Mouse (Mus musculus): ENCODE data around the gene S1pr4. TPM values are rescaled to one million over a fixed set of nuclear protein-coding genes. Genes with fewer than 3 reads are reported as not detected.
A peak's percentile ranks its signal among the peaks of the same experiment; 100 is the strongest.

S1pr4 gene
- total RNA-seq (2021) (1 to 10 TPM in 1 of 2 experiments, under 1 TPM in 1; 0.81 to 1.1 TPM), polyA plus RNA-seq (2012; rRNA removed) (2.0 and 3.1 TPM in 2 replicates)
- long read RNA-seq, partial matches to known transcripts: 0 of 3 reads
- long read RNA-seq, other reads (novel, unspliced or antisense): 0 of 3 reads

DNA sequence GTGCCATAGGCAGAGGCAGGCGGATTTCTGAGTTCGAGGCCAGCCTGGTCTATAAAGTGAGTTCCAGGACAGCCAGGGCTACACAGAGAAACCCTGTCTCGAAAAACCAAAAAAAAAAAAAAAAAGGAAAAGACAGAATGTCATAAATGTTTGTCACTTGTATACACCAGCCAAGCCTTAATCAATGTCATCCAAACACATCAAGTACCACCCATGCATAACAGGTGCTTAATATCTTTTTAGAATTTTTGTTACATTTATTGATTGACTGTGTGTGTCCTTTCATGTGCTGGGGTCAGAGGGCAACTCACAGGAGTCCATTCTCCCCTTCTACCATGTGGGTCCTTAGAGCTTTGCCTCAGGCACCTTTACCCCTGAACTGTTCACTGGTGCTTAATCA lies at the start of gene S1pr4:
S1pr4 (minus strand) TSS at position 101 of the 400 bp plus-strand sequence.
- intact Hi-C loops (cut with DNase I): loop anchor here (2.0 to 5.0 kb wide), 2 partner anchors 105 to 672 kb away; no protein-coding TSS in a partner anchor
- H3K36me3 ChIP-seq (ENCODE audit: control insufficient read depth, insufficient read depth, low read length): no peaks in the 10 kb centered on the region
- no peak for DNase-seq
- peaks cover 3% of the 10 kb centered on the region for H3K4me1 ChIP-seq (ENCODE audit: control insufficient read depth, insufficient read depth, low read length)
- peak within 1 kb of the TSS; percentile 24 for H3K4me3 ChIP-seq
- no peaks in the 10 kb centered on the region for H3K27me3 ChIP-seq (ENCODE audit: control insufficient read depth, insufficient read depth, low read length)
- WGBS: 74% methylated on average over 3 of the region's 3 CpGs
- H3K79me2 ChIP-seq (replicated peaks; ENCODE audit: control insufficient read depth, insufficient read depth, low read length): peaks cover 4% of the 10 kb centered on the region
- H3K27ac ChIP-seq: peak within 1 kb of the TSS; percentile 79
- TF ChIP-seq POLR2A (IDR thresholded peaks at IDR 0.05; ENCODE audit: insufficient read depth, low read depth, low read length) (no peak), CTCF (IDR thresholded peaks at IDR 0.05) (no peak), EP300 (IDR thresholded peaks at IDR 0.05; ENCODE audit: insufficient read depth, low read depth, low read length) (no peak)
- H3K9ac ChIP-seq (ENCODE audit: low read depth, low read length): peak within 1 kb of the TSS; percentile 70

DNA sequence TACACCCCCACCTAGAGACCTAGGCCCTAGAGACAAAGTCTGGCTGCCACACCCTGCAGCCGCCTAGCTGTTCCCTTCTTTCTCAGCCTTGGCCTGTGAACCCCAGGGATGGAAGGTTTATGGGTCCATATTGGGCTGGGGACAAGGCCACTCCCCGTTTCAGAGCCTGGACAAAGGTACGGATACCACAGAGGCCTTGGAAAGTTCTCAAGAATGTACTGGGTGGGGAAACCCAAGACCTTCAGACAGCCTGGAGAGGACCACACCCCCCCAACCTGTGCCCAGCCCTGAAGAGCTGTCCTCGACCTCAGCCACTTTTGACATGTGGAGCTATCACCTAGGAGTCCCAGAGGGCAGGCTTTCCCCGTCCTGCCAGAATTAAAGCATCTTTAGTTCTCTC lies 49.0 kb upstream of the S1pr4 start:
- intact Hi-C loops (cut with DNase I): no loop called here
- Histone ChIP-seq H3K27me3 (ENCODE audit: control insufficient read depth, insufficient read depth, low read length) (no peaks in the 10 kb centered on the region), H3K9ac (ENCODE audit: low read depth, low read length) (no peak overlapping the region), H3K4me1 (ENCODE audit: control insufficient read depth, insufficient read depth, low read length) (peaks cover 4% of the 10 kb centered on the region), H3K36me3 (ENCODE audit: control insufficient read depth, insufficient read depth, low read length) (no peaks in the 10 kb centered on the region), H3K4me3 (no peak overlapping the region), H3K79me2 (replicated peaks; ENCODE audit: control insufficient read depth, insufficient read depth, low read length) (peaks cover 5% of the 10 kb centered on the region), H3K27ac (no peak overlapping the region)
- 72% methylated on average over 5 of the region's 5 CpGs for WGBS
- DNase-seq: no peak
- TF ChIP-seq EP300 (IDR thresholded peaks at IDR 0.05; ENCODE audit: insufficient read depth, low read depth, low read length) (no peak), POLR2A (IDR thresholded peaks at IDR 0.05; ENCODE audit: insufficient read depth, low read depth, low read length) (no peak), CTCF (IDR thresholded peaks at IDR 0.05) (no peak)

DNA sequence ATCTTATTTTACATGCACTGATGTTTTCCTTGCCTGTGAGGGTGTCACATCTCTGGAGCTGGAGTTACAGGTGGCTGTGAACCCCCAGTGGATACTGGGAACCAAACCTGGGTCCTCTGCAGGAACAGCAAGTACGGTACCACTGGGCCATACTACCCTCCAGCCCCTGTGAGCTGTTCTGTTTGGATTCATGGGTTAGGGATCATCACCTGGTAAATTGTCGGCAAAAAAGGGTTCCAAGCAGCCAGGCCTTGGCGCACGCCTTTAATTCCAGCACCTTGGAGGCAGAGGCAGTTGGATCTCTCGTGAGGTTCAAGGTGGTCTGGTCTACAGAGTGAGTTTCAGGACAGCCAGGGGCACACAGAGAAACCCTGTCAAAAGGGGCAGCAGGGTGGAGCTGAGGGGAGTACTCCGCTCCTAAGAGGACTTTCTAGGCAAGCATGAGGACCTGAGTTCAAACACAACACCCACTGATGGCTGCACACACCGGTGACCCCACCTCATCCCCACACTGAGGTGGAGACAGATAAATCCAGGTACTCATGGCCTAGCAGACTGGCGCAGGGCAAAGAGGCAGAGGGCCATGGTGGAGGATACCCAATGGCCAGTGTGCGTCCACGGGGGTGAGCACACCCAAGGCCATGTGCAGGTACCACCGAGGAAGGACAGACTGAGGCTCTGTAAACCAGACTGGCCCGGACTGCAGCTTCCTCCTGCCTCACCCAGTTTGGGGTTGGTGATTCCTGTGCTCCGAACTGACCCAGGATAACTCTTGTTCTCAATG lies 47.0 kb upstream of the S1pr4 start:
- intact Hi-C loops (cut with DNase I): no loop called here

DNA sequence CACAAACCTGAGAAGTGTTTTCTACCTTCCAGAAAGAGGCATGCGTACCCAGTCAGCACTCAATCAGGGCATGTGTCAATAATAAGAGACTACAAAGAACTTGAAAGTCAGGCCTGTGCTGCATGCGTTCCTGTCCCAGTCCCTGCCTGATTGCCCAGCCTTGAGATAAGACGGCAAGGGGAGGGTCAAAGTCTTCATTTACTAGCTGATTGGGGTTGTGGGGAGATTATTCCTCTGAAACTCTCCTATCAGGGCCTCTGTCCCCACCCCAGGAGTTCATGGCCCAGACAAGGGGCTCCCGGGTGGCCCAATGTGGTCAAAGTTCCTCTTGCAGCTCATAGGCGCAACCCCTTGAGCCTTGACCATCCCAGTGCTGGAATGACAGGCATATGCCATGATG lies 46.4 kb upstream of the S1pr4 start:
- Histone ChIP-seq H3K36me3 (ENCODE audit: control insufficient read depth, insufficient read depth, low read length) (no peaks in the 10 kb centered on the region), H3K4me1 (ENCODE audit: control insufficient read depth, insufficient read depth, low read length) (peaks cover 21% of the 10 kb centered on the region), H3K9ac (ENCODE audit: low read depth, low read length) (no peak overlapping the region), H3K4me3 (no peak overlapping the region), H3K27me3 (ENCODE audit: control insufficient read depth, insufficient read depth, low read length) (no peaks in the 10 kb centered on the region), H3K79me2 (replicated peaks; ENCODE audit: control insufficient read depth, insufficient read depth, low read length) (peaks cover 8% of the 10 kb centered on the region), H3K27ac (no peak overlapping the region)
- intact Hi-C loops (cut with DNase I): no loop called here
- no peak for DNase-seq
- TF ChIP-seq POLR2A (IDR thresholded peaks at IDR 0.05; ENCODE audit: insufficient read depth, low read depth, low read length) (no peak), CTCF (IDR thresholded peaks at IDR 0.05) (no peak), EP300 (IDR thresholded peaks at IDR 0.05; ENCODE audit: insufficient read depth, low read depth, low read length) (no peak)
- 88% methylated on average over 5 of the region's 5 CpGs for WGBS

More for the DNA sequence above, 47.0 kb upstream of the S1pr4 start:
- peaks cover 19% of the 10 kb centered on the region for H3K4me1 ChIP-seq (ENCODE audit: control insufficient read depth, insufficient read depth, low read length)
- no peak overlapping the region for H3K4me3 ChIP-seq
- TF ChIP-seq POLR2A (IDR thresholded peaks at IDR 0.05; ENCODE audit: insufficient read depth, low read depth, low read length) (no peak), EP300 (IDR thresholded peaks at IDR 0.05; ENCODE audit: insufficient read depth, low read depth, low read length) (no peak), CTCF (IDR thresholded peaks at IDR 0.05) (no peak)
- H3K27ac ChIP-seq: no peak overlapping the region
- WGBS: 96% methylated on average over 13 of the region's 13 CpGs
- H3K9ac ChIP-seq (ENCODE audit: low read depth, low read length): no peak overlapping the region
- peaks cover 8% of the 10 kb centered on the region for H3K79me2 ChIP-seq (replicated peaks; ENCODE audit: control insufficient read depth, insufficient read depth, low read length)
- no peaks in the 10 kb centered on the region for H3K36me3 ChIP-seq (ENCODE audit: control insufficient read depth, insufficient read depth, low read length)
- no peak for DNase-seq
- no peaks in the 10 kb centered on the region for H3K27me3 ChIP-seq (ENCODE audit: control insufficient read depth, insufficient read depth, low read length)

DNA sequence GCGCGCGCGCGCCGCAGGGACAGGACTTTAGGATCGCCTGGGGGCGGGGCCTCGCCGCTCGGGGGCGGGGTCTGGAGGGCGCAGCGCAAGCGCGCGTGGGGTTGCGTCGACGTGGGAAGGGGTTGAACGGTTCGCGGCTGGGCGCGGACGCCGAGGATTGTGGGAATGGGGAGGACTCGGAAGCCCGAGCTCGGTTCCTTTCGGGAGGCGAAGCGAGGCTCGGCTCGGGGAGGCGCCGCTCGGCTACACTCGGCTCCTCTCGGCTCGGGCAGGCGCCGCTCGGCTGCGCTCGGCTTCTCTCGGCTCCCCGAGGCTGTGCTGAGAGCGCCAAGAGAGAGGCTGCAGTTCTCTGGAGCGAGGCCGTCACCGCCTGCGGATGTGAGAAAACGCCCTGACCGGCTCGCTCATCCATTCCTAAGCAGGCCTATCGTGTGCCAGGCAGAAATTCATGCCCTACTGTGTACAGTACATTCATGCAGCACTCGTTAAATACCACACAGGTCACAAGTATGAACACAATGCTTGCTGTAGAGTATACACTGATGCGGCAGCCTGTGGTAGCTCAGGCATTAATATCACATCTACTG lies 45.3 kb upstream of the S1pr4 start, which contains the start of gene Gna11:
Gna11 (minus strand) TSS at position 30 of the 587 bp plus-strand sequence.
- H3K4me3 ChIP-seq: peak within 1 kb of the TSS; percentile 77
- peaks cover 10% of the 10 kb centered on the region for H3K79me2 ChIP-seq (replicated peaks; ENCODE audit: control insufficient read depth, insufficient read depth, low read length)
- peak within 1 kb of the TSS; percentile 95 for H3K9ac ChIP-seq (ENCODE audit: low read depth, low read length)
- H3K36me3 ChIP-seq (ENCODE audit: control insufficient read depth, insufficient read depth, low read length): no peaks in the 10 kb centered on the region
- DNase-seq: peak; percentile 100
- peaks cover 26% of the 10 kb centered on the region for H3K4me1 ChIP-seq (ENCODE audit: control insufficient read depth, insufficient read depth, low read length)
- peak within 1 kb of the TSS; percentile 88 for H3K27ac ChIP-seq
- 2% methylated on average over 58 of the region's 59 CpGs for WGBS
- TF ChIP-seq CTCF (IDR thresholded peaks at IDR 0.05) (no peak), EP300 (IDR thresholded peaks at IDR 0.05; ENCODE audit: insufficient read depth, low read depth, low read length) (peak; percentile 24; the same call in 1 of the 2 replicates), POLR2A (IDR thresholded peaks at IDR 0.05; ENCODE audit: insufficient read depth, low read depth, low read length) (0 out of 2 replicates have a peak, but pooled peaks have one; percentile 23)
- intact Hi-C loops (cut with DNase I): no loop called here
- H3K27me3 ChIP-seq (ENCODE audit: control insufficient read depth, insufficient read depth, low read length): no peaks in the 10 kb centered on the region
